ENCODE assay signal across 23 mouse cellular contexts in the genomic region with DNA sequence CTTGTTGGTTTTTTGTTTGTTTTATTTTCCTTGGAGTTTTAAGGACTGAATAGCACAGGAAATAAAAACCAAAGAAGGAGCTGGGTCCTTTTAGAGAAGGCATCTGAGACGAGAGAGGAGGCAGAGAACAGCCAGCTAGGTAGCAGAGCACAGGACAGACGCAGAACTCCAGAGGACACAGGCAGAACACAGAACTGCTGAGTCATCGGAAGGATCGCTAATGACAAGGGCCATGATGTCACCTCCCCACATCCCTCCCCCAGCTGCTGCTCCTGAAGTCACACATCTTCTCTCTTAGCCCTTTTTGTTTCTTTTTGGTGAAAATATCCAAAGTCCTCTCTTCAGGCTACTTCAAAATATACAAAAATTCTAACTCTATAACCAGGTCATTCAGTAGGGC.
DNase-seq lines count a peak whose midpoint lies in the region; ATAC-seq and TF ChIP-seq lines count a peak whose summit lies in the region.
"Had no signal": no experiment of that assay in that cellular context is flagged by ENCODE, and none has a peak within 500 bp of the region (broad histone marks: within the 10 kb centered on the region; RNA-seq: fewer than 3 reads in every experiment).

No protein-coding gene starts in this region.

- in situ Hi-C loops in ES-E14 (cut with MboI; ENCODE audit: low sequenced_read_pairs in 2 of 2, unreplicated experiment in 2 of 2) = no loop called here

- H3K4me3 ChIP-seq in ES-E14 (ENCODE audit: insufficient read depth in 1 of 2, low read depth in 1 of 2, low read length in 2 of 2, poor library complexity in 1 of 2, severe bottlenecking in 1 of 2) = no peak overlapping the region
- H3K4me3 ChIP-seq: forebrain, embryonic 10.5 days; gastrocnemius, adult 2 months; hindbrain, embryonic 12.5 days had no signal

- no peak overlapping the region for H3K27ac ChIP-seq in ES-E14 (ENCODE audit: insufficient read depth, low read depth, low read length, poor library complexity, severe bottlenecking)
- H3K27ac ChIP-seq: forebrain, embryonic 10.5 days; gastrocnemius, adult 2 months; hindbrain, embryonic 12.5 days had no signal

- DNase-seq in embryo, embryonic 10 days (ENCODE audit: low spot score) = peak; percentile 50
- DNase-seq in embryo, embryonic 9.5 days (ENCODE audit: extremely low spot score) = no peak
- peak; percentile 14 for DNase-seq in 3134 (ENCODE audit: extremely low read depth, insufficient read length, low spot score)
- no peak for DNase-seq in ES-E14 (ENCODE audit: low read depth, low spot score)
- no peak for DNase-seq in heart, adult 18-20 months
- no peak for DNase-seq in layer of hippocampus, adult 18-20 months (ENCODE audit: low spot score in 2 of 2)
- no peak for DNase-seq in urinary bladder, postnatal 14 days (ENCODE audit: low spot score)
- DNase-seq: adrenal gland, adult 2 months; adrenal gland, postnatal 25 days; cerebellum, adult 11 months; cerebellum, adult 8-10 months; cerebellum, postnatal 14 days; gastrocnemius, adult 2 months; gastrocnemius, postnatal 25 days; heart, postnatal 10 days; heart, postnatal 4 days had no signal

- no peaks in the 10 kb centered on the region for H3K36me3 ChIP-seq in ES-E14 (ENCODE audit: control insufficient read depth, insufficient read depth, low read length, poor library complexity, severe bottlenecking)
- H3K36me3 ChIP-seq: forebrain, embryonic 10.5 days; hindbrain, embryonic 12.5 days had no signal

- no peak overlapping the region for H3K9ac ChIP-seq in ES-E14 (ENCODE audit: insufficient read depth, low read depth, low read length, poor library complexity, severe bottlenecking)
- H3K9ac ChIP-seq: hindbrain, embryonic 12.5 days had no signal

- no peaks in the 10 kb centered on the region for H3K4me1 ChIP-seq in ES-E14 (ENCODE audit: control insufficient read depth in 2 of 2, insufficient read depth in 2 of 2, low read length in 2 of 2, poor library complexity in 1 of 2)

- 0 out of 2 replicates have a peak, but pooled peaks have one; percentile 32 for ATAC-seq in common myeloid progenitor, adult 5-6 weeks (replicated peaks; ENCODE audit: low read depth, poor library complexity, severe bottlenecking)
- ATAC-seq: forebrain, embryonic 14.5 days; hindbrain, embryonic 16.5 days; inflammation-experienced regulatory T-cells, adult 6 months; intestine, postnatal 0 days had no signal

- no peaks in the 10 kb centered on the region for H3K9me3 ChIP-seq in ES-E14 (ENCODE audit: control insufficient read depth, insufficient read depth, low read depth, low read length)
- H3K9me3 ChIP-seq: forebrain, embryonic 10.5 days; hindbrain, embryonic 12.5 days had no signal

TF ChIP-seq in ES-E14, 5 proteins besides CTCF, POLR2A, EP300 and RAD21:
- no peak for TF ChIP-seq ZNF384 (IDR thresholded peaks at IDR 0.05; ENCODE audit: low read depth, low read length)
- TF ChIP-seq ZC3H11A (IDR thresholded peaks at IDR 0.05; ENCODE audit: borderline replicate concordance, low read depth, low read length) = no peak
- TF ChIP-seq HCFC1 (IDR thresholded peaks at IDR 0.05; ENCODE audit: borderline replicate concordance, insufficient read depth, low read length) = no peak
- no peak for TF ChIP-seq CHD2 (IDR thresholded peaks at IDR 0.05; ENCODE audit: low read depth, low read length)
- peak; percentile 93 for TF ChIP-seq MAFK (IDR thresholded peaks at IDR 0.05; ENCODE audit: insufficient read depth, low read depth, low read length)

Comparison
In these comparisons a context has a peak if more than half of its experiments do, and no peak if none do; other contexts are left out.
1. DNase-seq: peak in embryo, embryonic 10 days (single experiment) and 3134 (single experiment); none in embryo, embryonic 9.5 days (single experiment), ES-E14 (single experiment), heart, adult 18-20 months (0 of 2), layer of hippocampus, adult 18-20 months (0 of 2) and urinary bladder, postnatal 14 days (single experiment).